Mouse (Mus musculus) E14TG2a.4 (cell line): ENCODE results near the gene Neu2.
A peak's percentile ranks its signal among the peaks of the same experiment; 100 is the strongest.

Source experiments
- H3K27me3 ChIP-seq: 2 replicates; pipeline ENCODE4 v1.6.1; 2014; ENCODE audit warnings: low read length, control low read depth; ENCODE audit not compliant: insufficient read depth
- H3K36me3 ChIP-seq: 2 replicates; pipeline ENCODE4 v1.6.1; 2014; ENCODE audit warnings: low read length, control low read depth; ENCODE audit not compliant: insufficient read depth
- H3K4me1 ChIP-seq: replicated peaks from 2 replicates; pipeline ENCODE4 v1.6.1; 2014; ENCODE audit warnings: low read depth, low read length, control low read depth
- H3K4me3 ChIP-seq: replicated peaks from 2 replicates; pipeline ENCODE4 v1.5.1; 2014; ENCODE audit warnings: mild to moderate bottlenecking, low read length
- H3K9me3 ChIP-seq: 2 replicates; pipeline ENCODE4 v1.6.1; 2014; ENCODE audit warnings: low read length, control low read depth
- CTCF ChIP-seq: conservative IDR thresholded peaks from 2 replicates; pipeline ENCODE4 v1.5.1; 2014; ENCODE audit warnings: low read length
- NANOG ChIP-seq: IDR thresholded peaks from 2 replicates; pipeline ENCODE4 v1.6.1; 2014; ENCODE audit warnings: borderline replicate concordance, low read length, mixed read lengths
- POU5F1 ChIP-seq: IDR thresholded peaks from 2 replicates; pipeline ENCODE4 v1.6.1; 2014; ENCODE audit warnings: low read length, borderline replicate concordance

The Neu2 gene

GRCm38 (mm10) chr1:87562967-87563366 lies 53.3 kb downstream of the Neu2 start:
- H3K9me3 ChIP-seq: no peaks in the 10 kb centered on the region
- no peaks in the 10 kb centered on the region for H3K36me3 ChIP-seq
- no peak for TF ChIP-seq NANOG
- TF ChIP-seq POU5F1: no peak
- no peak for TF ChIP-seq CTCF
- no peak overlapping the region for H3K4me3 ChIP-seq
- peaks cover 4% of the 10 kb centered on the region; the same call in 1 of the 2 replicates for H3K4me1 ChIP-seq
- H3K27me3 ChIP-seq: peaks cover 22% of the 10 kb centered on the region

- no peak for TF ChIP-seq NANOG
- no peak for TF ChIP-seq CTCF
- TF ChIP-seq POU5F1: no peak
- H3K9me3 ChIP-seq: no peaks in the 10 kb centered on the region
- no peak overlapping the region for H3K4me3 ChIP-seq
- peaks cover 4% of the 10 kb centered on the region; the same call in 1 of the 2 replicates for H3K4me1 ChIP-seq
- no peaks in the 10 kb centered on the region for H3K36me3 ChIP-seq
- H3K27me3 ChIP-seq: peaks cover 20% of the 10 kb centered on the region; the same call in 1 of the 2 replicates
Measured at GRCm38 (mm10) chr1:87565760-87566159, 56.1 kb downstream of the Neu2 start.

GRCm38 (mm10) chr1:87568398-87568797 lies 58.7 kb downstream of the Neu2 start:
- H3K9me3 ChIP-seq: no peaks in the 10 kb centered on the region
- H3K4me3 ChIP-seq: no peak overlapping the region
- TF ChIP-seq CTCF: peak; percentile 84
- TF ChIP-seq POU5F1: no peak
- H3K27me3 ChIP-seq: peaks cover 16% of the 10 kb centered on the region; the same call in 1 of the 2 replicates
- no peaks in the 10 kb centered on the region for H3K36me3 ChIP-seq
- H3K4me1 ChIP-seq: no peaks in the 10 kb centered on the region

GRCm38 (mm10) chr1:87573261-87573660 lies 63.6 kb downstream of the Neu2 start:
- Histone ChIP-seq H3K4me1 (peaks cover 8% of the 10 kb centered on the region), H3K9me3 (no peaks in the 10 kb centered on the region), H3K36me3 (no peaks in the 10 kb centered on the region), H3K4me3 (no peak overlapping the region), H3K27me3 (no peaks in the 10 kb centered on the region)
- TF ChIP-seq POU5F1: no peak
- TF ChIP-seq CTCF: no peak
- no peak for TF ChIP-seq NANOG

GRCm38 (mm10) chr1:87573800-87574215 lies 64.1 kb downstream of the Neu2 start, which contains the start of gene Ngef:
Ngef (minus strand) TSS chr1:87573870.
- H3K36me3 ChIP-seq: no peaks in the 10 kb centered on the region
- H3K27me3 ChIP-seq: no peaks in the 10 kb centered on the region
- no peaks in the 10 kb centered on the region for H3K9me3 ChIP-seq
- H3K4me3 ChIP-seq: no peak within 1 kb of the TSS
- H3K4me1 ChIP-seq: peaks cover 8% of the 10 kb centered on the region
- TF ChIP-seq POU5F1 (no peak), NANOG (no peak), CTCF (no peak)

- Histone ChIP-seq H3K36me3 (no peaks in the 10 kb centered on the region), H3K4me3 (no peak overlapping the region), H3K9me3 (no peaks in the 10 kb centered on the region), H3K4me1 (peaks cover 8% of the 10 kb centered on the region), H3K27me3 (no peaks in the 10 kb centered on the region)
- no peak for TF ChIP-seq CTCF
- no peak for TF ChIP-seq POU5F1
- TF ChIP-seq NANOG: no peak
Measured at GRCm38 (mm10) chr1:87574353-87574752, 64.7 kb downstream of the Neu2 start.

- no peaks in the 10 kb centered on the region for H3K27me3 ChIP-seq
- TF ChIP-seq CTCF: no peak
- no peak for TF ChIP-seq POU5F1
- no peak for TF ChIP-seq NANOG
- H3K36me3 ChIP-seq: no peaks in the 10 kb centered on the region
- H3K4me1 ChIP-seq: peaks cover 8% of the 10 kb centered on the region
- H3K4me3 ChIP-seq: no peak overlapping the region
- no peaks in the 10 kb centered on the region for H3K9me3 ChIP-seq
Measured at GRCm38 (mm10) chr1:87574785-87575184, 65.1 kb downstream of the Neu2 start.

GRCm38 (mm10) chr1:87578965-87579364 lies 69.3 kb downstream of the Neu2 start:
- H3K9me3 ChIP-seq: no peaks in the 10 kb centered on the region
- peaks cover 8% of the 10 kb centered on the region for H3K4me1 ChIP-seq
- no peak overlapping the region for H3K4me3 ChIP-seq
- H3K36me3 ChIP-seq: no peaks in the 10 kb centered on the region
- peaks cover 7% of the 10 kb centered on the region for H3K27me3 ChIP-seq
- TF ChIP-seq CTCF (no peak), NANOG (no peak), POU5F1 (no peak)

- Histone ChIP-seq H3K36me3 (no peaks in the 10 kb centered on the region), H3K4me3 (no peak overlapping the region), H3K4me1 (no peaks in the 10 kb centered on the region), H3K27me3 (peaks cover 7% of the 10 kb centered on the region), H3K9me3 (no peaks in the 10 kb centered on the region)
- TF ChIP-seq NANOG (no peak), POU5F1 (no peak), CTCF (no peak)
Measured at GRCm38 (mm10) chr1:87580824-87581223, 71.1 kb downstream of the Neu2 start.
